Mouse (Mus musculus) neural tube, embryonic 13.5 days (tissue): ENCODE measurements around the gene Eif4h. TPM values are rescaled to one million over a fixed set of nuclear protein-coding genes. Genes with fewer than 3 reads are reported as not detected.

ENCODE experiments used
- ATAC-seq: fragments of 200-750 bp; cut with Nextera tagmentation; 2 replicates; pipeline ENCODE4 v1.8.0; 2017; ENCODE audit warnings: low read depth, mild to moderate bottlenecking, moderate TSS enrichment, moderate library complexity
- H3K27ac ChIP-seq: fragments of 300-500 bp; sonication (generic); replicated peaks from 2 replicates; pipeline ENCODE4 v1.5.1; 2015; ENCODE audit warnings: moderate library complexity, mild to moderate bottlenecking, inconsistent platforms
- H3K27me3 ChIP-seq: fragments of 300-500 bp; sonication (generic); 2 replicates; pipeline ENCODE4 v1.6.1; 2015; ENCODE audit warnings: mild to moderate bottlenecking, inconsistent platforms
- H3K36me3 ChIP-seq: fragments of 300-500 bp; sonication (generic); 2 replicates; pipeline ENCODE4 v1.6.1; 2015; ENCODE audit warnings: mild to moderate bottlenecking, inconsistent platforms
- H3K4me1 ChIP-seq: fragments of 300-500 bp; sonication (generic); replicated peaks from 2 replicates; pipeline ENCODE4 v1.6.1; 2015; ENCODE audit warnings: inconsistent platforms
- H3K4me2 ChIP-seq: fragments of 300-500 bp; sonication (generic); 2 replicates; pipeline ENCODE4 v1.6.1; 2015; ENCODE audit warnings: inconsistent platforms, mild to moderate bottlenecking, moderate library complexity
- H3K4me3 ChIP-seq: fragments of 300-500 bp; sonication (generic); 2 replicates; pipeline ENCODE4 v1.5.1; 2015; ENCODE audit warnings: mild to moderate bottlenecking, inconsistent platforms
- H3K9ac ChIP-seq: fragments of 300-500 bp; sonication (generic); 2 replicates; pipeline ENCODE4 v1.6.1; 2015; ENCODE audit warnings: moderate library complexity, mild to moderate bottlenecking, inconsistent platforms
- H3K9me3 ChIP-seq: fragments of 300-500 bp; sonication (generic); 2 replicates; pipeline ENCODE4 v1.6.1; 2016; ENCODE audit warnings: inconsistent platforms
- WGBS: fragments of 180-500 bp; shearing (Covaris S2); methylation state at CpG from one replicate; pipeline ENCODE4 v1.1.7; 2015; 5-methylcytosine and 5-hydroxymethylcytosine counted together
- polyA plus RNA-seq: library from polyadenylated mRNA; unstranded; fragments of >200 nt; fragmentation: Nextera tagmentation; extraction: Ambion mirVana; gene quantifications from 2 replicates; pipeline ENCODE4 v1.2.1, GENCODE M21; 2015

The Eif4h gene
- polyA plus RNA-seq, 1 experiment from 2014 or later, result 338 TPM

GRCm38 (mm10) chr5:134617071-134617470 lies 22.2 kb downstream of the Eif4h start:
- Histone ChIP-seq H3K9me3 (no peaks in the 10 kb centered on the region), H3K9ac (no peak overlapping the region), H3K36me3 (peaks cover 64% of the 10 kb centered on the region), H3K27ac (no peak overlapping the region), H3K4me1 (peaks cover 7% of the 10 kb centered on the region), H3K4me3 (no peak overlapping the region), H3K4me2 (no peak overlapping the region), H3K27me3 (no peaks in the 10 kb centered on the region)
- ATAC-seq, result no peak
- 67% methylated on average over 3 of the region's 3 CpGs for WGBS

- Histone ChIP-seq H3K9ac (no peak overlapping the region), H3K9me3 (no peaks in the 10 kb centered on the region), H3K27ac (no peak overlapping the region), H3K4me2 (no peak overlapping the region), H3K4me3 (no peak overlapping the region), H3K4me1 (peaks cover 7% of the 10 kb centered on the region), H3K27me3 (no peaks in the 10 kb centered on the region), H3K36me3 (peaks cover 51% of the 10 kb centered on the region)
- no peak for ATAC-seq
- WGBS, result 78% methylated on average over 4 of the region's 4 CpGs
These were observed 23.5 kb downstream of the Eif4h start for GRCm38 (mm10) chr5:134615780-134616179.

- no peaks in the 10 kb centered on the region for H3K9me3 ChIP-seq
- no peak overlapping the region for H3K4me2 ChIP-seq
- no peak overlapping the region for H3K4me3 ChIP-seq
- H3K27me3 ChIP-seq, result no peaks in the 10 kb centered on the region
- no peak for ATAC-seq
- H3K4me1 ChIP-seq, result peaks cover 7% of the 10 kb centered on the region
- H3K36me3 ChIP-seq, result peaks cover 47% of the 10 kb centered on the region
- H3K27ac ChIP-seq, result no peak overlapping the region
- H3K9ac ChIP-seq, result no peak overlapping the region
- 80% methylated on average over 8 of the region's 8 CpGs for WGBS
These were observed 23.9 kb downstream of the Eif4h start for GRCm38 (mm10) chr5:134615380-134615779.

- no peak for ATAC-seq
- no peak within 1 kb of the TSS for H3K27ac ChIP-seq
These were observed 24.5 kb downstream of the Eif4h start, which contains the start of gene Lat2 for GRCm38 (mm10) chr5:134614802-134615201. Gene Lat2 (minus strand): TSS chr5:134615025.

GRCm38 (mm10) chr5:134614296-134614695 lies 25.0 kb downstream of the Eif4h start:
- Histone ChIP-seq H3K27me3 (no peaks in the 10 kb centered on the region), H3K9me3 (no peaks in the 10 kb centered on the region), H3K9ac (no peak overlapping the region), H3K4me3 (no peak overlapping the region), H3K36me3 (peaks cover 36% of the 10 kb centered on the region), H3K27ac (no peak overlapping the region), H3K4me2 (no peak overlapping the region), H3K4me1 (peaks cover 7% of the 10 kb centered on the region)
- WGBS, result 91% methylated on average over 8 of the region's 8 CpGs
- ATAC-seq, result no peak

More at GRCm38 (mm10) chr5:134614802-134615201, 24.5 kb downstream of the Eif4h start, which contains the start of gene Lat2:
- 86% methylated on average over 7 of the region's 7 CpGs for WGBS
- peaks cover 7% of the 10 kb centered on the region for H3K4me1 ChIP-seq
- no peak within 1 kb of the TSS for H3K4me3 ChIP-seq
- H3K36me3 ChIP-seq, result peaks cover 41% of the 10 kb centered on the region
- H3K9me3 ChIP-seq, result no peaks in the 10 kb centered on the region
- no peak within 1 kb of the TSS for H3K9ac ChIP-seq
- no peak within 1 kb of the TSS for H3K4me2 ChIP-seq
- H3K27me3 ChIP-seq, result no peaks in the 10 kb centered on the region

GRCm38 (mm10) chr5:134613727-134614126 lies 25.6 kb downstream of the Eif4h start:
- Histone ChIP-seq H3K27ac (no peak overlapping the region), H3K4me1 (peaks cover 7% of the 10 kb centered on the region), H3K36me3 (peaks cover 31% of the 10 kb centered on the region), H3K4me2 (no peak overlapping the region), H3K4me3 (no peak overlapping the region), H3K9me3 (no peaks in the 10 kb centered on the region), H3K9ac (no peak overlapping the region), H3K27me3 (no peaks in the 10 kb centered on the region)
- ATAC-seq, result no peak
- WGBS, result 86% methylated on average over 9 of the region's 9 CpGs

- no peaks in the 10 kb centered on the region for H3K27me3 ChIP-seq
- H3K4me2 ChIP-seq, result no peak overlapping the region
- 54% methylated on average over 8 of the region's 8 CpGs for WGBS
- H3K36me3 ChIP-seq, result peaks cover 14% of the 10 kb centered on the region
- H3K9ac ChIP-seq, result no peak overlapping the region
- H3K4me1 ChIP-seq, result peaks cover 7% of the 10 kb centered on the region
- H3K27ac ChIP-seq, result peak overlapping the region; percentile 49; the same call in 1 of the 2 replicates
- H3K4me3 ChIP-seq, result no peak overlapping the region
- ATAC-seq, result peak; percentile 37; the same call in 1 of the 2 replicates
- no peaks in the 10 kb centered on the region for H3K9me3 ChIP-seq
These were observed 27.3 kb downstream of the Eif4h start for GRCm38 (mm10) chr5:134611810-134612521.

GRCm38 (mm10) chr5:134609916-134610643 lies 29.2 kb downstream of the Eif4h start:
- peaks cover 13% of the 10 kb centered on the region for H3K36me3 ChIP-seq
- H3K4me1 ChIP-seq, result peaks cover 7% of the 10 kb centered on the region
- H3K27me3 ChIP-seq, result no peaks in the 10 kb centered on the region
- no peak overlapping the region for H3K9ac ChIP-seq
- WGBS, result 91% methylated on average over 11 of the region's 12 CpGs
- H3K4me3 ChIP-seq, result no peak overlapping the region
- H3K27ac ChIP-seq, result no peak overlapping the region
- ATAC-seq, result no peak
- H3K9me3 ChIP-seq, result no peaks in the 10 kb centered on the region
- H3K4me2 ChIP-seq, result no peak overlapping the region

GRCm38 (mm10) chr5:134607121-134607520 lies 32.2 kb downstream of the Eif4h start:
- WGBS, result 74% methylated on average over 5 of the region's 5 CpGs
- no peak for ATAC-seq
- H3K27ac ChIP-seq, result no peak overlapping the region

GRCm38 (mm10) chr5:134606314-134606713 lies 33.0 kb downstream of the Eif4h start:
- H3K4me2 ChIP-seq, result no peak overlapping the region
- H3K4me1 ChIP-seq, result no peaks in the 10 kb centered on the region

More at GRCm38 (mm10) chr5:134607121-134607520, 32.2 kb downstream of the Eif4h start:
- Histone ChIP-seq H3K9ac (no peak overlapping the region), H3K4me2 (no peak overlapping the region), H3K4me3 (no peak overlapping the region), H3K27me3 (no peaks in the 10 kb centered on the region), H3K4me1 (peaks cover 3% of the 10 kb centered on the region; the same call in 1 of the 2 replicates), H3K9me3 (no peaks in the 10 kb centered on the region), H3K36me3 (peaks cover 17% of the 10 kb centered on the region)

GRCm38 (mm10) chr5:134604376-134604775 lies 34.9 kb downstream of the Eif4h start:
- WGBS, result 83% methylated on average over 11 of the region's 11 CpGs
- no peaks in the 10 kb centered on the region for H3K27me3 ChIP-seq
- no peak overlapping the region for H3K4me2 ChIP-seq
- no peaks in the 10 kb centered on the region for H3K9me3 ChIP-seq
- no peak overlapping the region for H3K9ac ChIP-seq
- no peak for ATAC-seq
- no peak overlapping the region for H3K4me3 ChIP-seq
- peaks cover 29% of the 10 kb centered on the region for H3K36me3 ChIP-seq
- no peaks in the 10 kb centered on the region for H3K4me1 ChIP-seq
- no peak overlapping the region for H3K27ac ChIP-seq

More at GRCm38 (mm10) chr5:134606314-134606713, 33.0 kb downstream of the Eif4h start:
- no peaks in the 10 kb centered on the region for H3K9me3 ChIP-seq
- no peak overlapping the region for H3K27ac ChIP-seq
- no peak for ATAC-seq
- no peaks in the 10 kb centered on the region for H3K27me3 ChIP-seq
- peaks cover 21% of the 10 kb centered on the region for H3K36me3 ChIP-seq
- no peak overlapping the region for H3K4me3 ChIP-seq
- H3K9ac ChIP-seq, result no peak overlapping the region

- 87% methylated on average over 10 of the region's 10 CpGs for WGBS
- no peaks in the 10 kb centered on the region for H3K9me3 ChIP-seq
- no peak for ATAC-seq
- no peaks in the 10 kb centered on the region for H3K4me1 ChIP-seq
- H3K36me3 ChIP-seq, result peaks cover 81% of the 10 kb centered on the region
- no peaks in the 10 kb centered on the region for H3K27me3 ChIP-seq
- no peak overlapping the region for H3K27ac ChIP-seq
- H3K4me2 ChIP-seq, result no peak overlapping the region
- no peak overlapping the region for H3K9ac ChIP-seq
- no peak overlapping the region for H3K4me3 ChIP-seq
These were observed 41.6 kb downstream of the Eif4h start for GRCm38 (mm10) chr5:134597711-134598110.
